Mouse (Mus musculus) A20 (cell line): ENCODE data around the gene Ephx4.

Experiments
- DNase-seq: peaks from one replicate; pipeline ENCODE4 v3.0.0-alpha.2; 2011; ENCODE audit warnings: low read depth, low spot score

Gene Ephx4

DNA sequence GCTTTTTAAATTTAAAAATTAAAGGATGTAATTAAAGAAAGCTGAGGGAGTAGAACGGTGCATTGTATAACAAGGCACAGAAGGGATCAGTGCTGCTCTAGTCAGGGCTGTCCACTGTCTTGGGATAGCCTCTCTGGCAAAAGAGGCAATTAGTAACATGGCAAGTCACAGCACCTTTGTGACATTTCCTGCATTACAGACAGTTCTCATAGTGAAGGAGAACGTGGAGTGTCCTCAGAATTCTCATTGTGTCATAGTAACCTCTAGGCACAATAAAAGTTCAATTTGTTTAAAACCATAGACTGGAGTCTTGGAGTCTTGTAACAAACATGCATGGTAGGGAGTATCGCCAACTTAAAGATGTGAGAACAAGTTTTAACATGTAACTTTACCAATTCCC, 28.7 kb downstream of the Ephx4 start, which contains the start of gene Lpcat2b:
Lpcat2b (plus strand) TSS at position 301 of the 400 bp plus-strand sequence.
- no peak for DNase-seq

DNA sequence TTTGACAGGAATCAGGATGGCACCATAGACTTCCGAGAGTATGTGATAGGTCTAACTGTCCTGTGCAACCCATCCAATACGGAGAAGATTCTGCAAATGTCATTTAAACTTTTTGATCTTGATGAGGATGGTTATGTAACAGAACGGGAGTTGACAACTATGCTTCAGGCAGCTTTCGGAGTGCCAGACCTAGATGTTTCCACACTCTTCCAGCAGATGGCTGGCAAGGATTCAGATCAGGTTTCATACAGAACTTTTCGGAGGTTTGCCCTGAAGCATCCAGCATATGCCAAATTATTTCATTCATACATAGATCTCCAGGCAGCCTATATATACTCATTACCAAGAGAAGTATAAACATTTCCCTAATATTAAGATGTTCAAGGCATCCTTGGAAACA, 31.5 kb downstream of the Ephx4 start:
- no peak for DNase-seq

DNA sequence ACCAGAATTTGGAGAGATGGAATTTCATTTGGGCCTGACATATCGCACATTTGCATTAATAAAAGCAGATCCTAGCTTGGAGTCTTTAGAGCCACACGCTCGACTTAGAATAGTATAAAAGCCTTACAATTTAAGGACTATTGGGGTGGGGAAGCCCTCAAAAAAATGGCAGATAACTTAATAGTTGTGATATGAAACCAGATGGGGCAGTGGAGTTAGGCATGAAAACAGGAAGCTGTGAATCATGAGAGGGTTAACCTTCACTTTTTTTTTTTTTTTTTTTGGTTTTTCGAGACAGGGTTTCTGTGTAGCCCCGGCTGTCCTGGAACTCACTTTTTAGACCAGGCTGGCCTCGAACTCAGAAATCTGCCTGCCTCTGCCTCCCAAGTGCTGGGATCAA, 33.6 kb downstream of the Ephx4 start:
- peak; percentile 19 for DNase-seq

DNA sequence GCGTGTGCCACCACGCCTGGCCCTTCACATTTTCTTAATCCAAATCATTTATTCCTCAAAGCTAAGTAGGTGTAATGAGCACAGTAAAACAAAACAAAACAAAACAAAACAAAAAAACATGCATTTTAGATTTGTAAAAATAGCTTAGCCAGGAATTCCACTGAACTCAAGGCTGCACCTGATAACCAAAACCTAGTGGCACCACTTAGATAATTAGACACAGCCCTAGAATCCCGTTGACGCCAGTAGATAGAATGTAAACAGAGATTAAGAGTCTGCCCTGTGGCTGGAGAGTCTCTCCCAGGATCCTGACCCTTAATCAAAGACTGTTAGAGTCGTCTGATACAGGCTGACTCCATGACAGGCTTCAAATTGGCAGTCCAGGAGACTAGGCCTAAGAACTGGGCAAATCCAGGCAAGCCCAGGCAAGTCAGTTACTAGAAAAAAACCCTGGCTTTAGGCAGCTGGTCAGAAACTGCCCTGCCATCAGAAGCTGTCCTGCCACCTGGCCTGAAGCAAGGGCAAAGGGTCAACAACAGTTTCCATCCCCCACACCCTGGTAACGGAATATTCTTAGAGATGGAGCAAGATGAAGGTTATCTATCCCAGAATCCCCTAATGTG, 34.2 kb downstream of the Ephx4 start:
- DNase-seq: peak; percentile 9

DNA sequence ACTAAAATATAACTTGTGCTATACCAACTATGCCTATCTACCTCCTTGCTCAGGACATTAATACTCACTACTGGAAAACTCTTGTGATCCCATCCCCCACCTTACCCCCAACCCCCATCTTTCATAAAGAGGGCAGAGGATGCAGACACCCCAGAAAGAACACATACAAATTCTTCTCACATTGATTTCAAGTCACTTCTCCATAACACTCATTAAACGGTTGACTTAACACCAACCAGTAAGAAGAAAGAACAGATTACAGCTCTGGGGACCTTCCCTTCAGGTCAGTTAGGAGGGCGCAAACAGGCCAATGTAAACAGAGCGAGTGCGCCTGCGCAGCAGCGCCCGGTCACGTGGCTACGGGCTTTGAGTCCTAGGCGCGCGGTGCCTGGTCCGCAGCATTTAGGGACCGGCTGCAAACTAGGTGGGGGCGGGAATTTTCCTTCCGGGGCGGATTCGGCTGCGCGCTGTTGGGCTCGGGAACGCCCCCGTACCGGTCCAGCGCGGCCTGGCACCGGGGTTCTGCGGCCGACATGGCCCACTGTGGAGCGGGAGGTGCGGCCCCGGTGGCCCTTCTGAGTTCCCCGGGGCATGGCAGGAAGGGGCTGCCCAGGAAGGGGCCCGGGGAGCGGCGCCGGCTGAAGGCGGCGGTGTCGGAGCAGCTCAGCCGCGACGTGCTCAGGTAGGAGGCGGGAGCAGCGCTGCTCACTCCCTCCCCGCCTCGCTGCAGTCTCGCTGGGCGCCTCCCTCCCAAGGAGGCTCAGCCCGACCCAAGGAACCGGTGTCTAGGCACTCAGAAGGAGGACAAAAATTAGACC, 35.1 kb downstream of the Ephx4 start, which contains the start of gene Btbd8:
Btbd8 (plus strand) TSS at position 534 of the 818 bp plus-strand sequence.
- DNase-seq: peak; percentile 98

DNA sequence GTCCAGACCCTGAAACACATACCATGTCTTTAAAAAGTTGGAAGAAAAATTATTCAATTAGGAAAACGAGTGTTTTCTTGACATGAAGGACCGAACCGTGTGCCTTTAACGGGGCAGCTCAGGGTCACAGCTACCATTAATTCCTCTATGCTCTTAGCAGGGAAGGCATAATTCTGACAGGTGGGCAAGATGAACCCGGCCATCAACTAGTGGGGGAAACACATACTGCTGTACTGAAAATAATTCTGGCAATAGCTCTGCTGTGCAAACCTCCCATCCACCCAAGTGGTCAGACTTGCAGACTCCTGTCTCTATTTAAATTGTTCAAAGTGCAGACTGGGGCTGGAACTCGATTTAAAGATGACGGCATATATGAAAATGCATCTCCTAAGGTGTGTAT, 35.8 kb downstream of the Ephx4 start:
- no peak for DNase-seq

DNA sequence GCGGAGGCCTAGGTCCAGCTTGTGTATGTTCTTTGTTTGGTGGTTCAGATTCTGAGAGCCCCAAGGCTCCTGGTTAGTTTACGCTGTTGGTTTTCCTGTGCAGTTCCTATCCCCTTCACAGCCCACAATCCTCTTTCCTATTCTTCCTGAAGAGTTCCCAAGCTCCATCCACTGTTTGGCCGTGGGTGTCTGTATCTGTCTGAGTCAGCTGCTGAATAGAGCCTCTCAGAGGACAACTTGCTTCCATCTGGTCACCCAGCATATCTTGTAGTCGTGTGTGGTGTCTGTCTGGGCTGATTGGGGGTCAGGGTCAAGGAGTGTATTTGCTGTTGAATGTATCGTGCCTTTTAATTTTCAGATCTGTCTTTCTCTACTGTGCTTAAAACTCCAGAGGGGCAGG, 39.3 kb downstream of the Ephx4 start:
- no peak for DNase-seq

DNA sequence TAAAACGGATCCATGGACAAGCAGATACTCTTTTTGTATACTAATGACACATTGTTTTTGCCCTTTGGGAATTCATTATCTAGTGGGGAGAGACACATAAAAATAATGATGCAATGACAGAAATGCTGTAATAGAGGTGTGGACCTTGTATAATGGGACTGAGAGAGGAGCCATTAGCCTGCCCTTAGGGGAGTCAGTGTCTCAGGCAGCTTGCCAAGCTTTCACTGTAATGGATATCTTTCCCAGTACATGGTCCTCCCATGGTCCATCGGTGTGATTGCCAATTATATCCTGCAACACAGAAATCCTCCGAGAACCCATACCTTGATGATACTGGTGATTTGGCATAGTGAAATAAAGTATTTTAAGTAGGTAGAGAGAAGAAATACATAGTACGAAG, 41.7 kb downstream of the Ephx4 start:
- no peak for DNase-seq

DNA sequence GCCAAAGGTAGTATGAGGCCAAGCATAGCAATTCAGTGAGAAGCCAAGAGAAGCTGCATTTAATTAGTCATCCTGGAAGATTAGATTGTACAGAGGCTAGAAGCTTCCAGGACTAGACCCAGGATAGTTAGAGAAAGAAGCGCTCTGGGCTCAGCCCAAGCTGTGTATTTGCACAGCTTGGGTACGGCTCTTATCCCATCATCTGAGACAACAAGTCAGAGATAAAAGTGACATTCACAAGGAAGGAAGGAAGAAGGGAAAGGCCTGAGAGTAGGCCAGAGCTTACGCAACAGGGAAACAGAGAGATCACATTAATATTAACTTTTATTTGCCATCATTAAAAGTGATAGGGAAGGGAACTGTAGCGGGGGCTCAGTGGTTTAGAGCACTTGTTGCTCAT, 45.4 kb downstream of the Ephx4 start:
- DNase-seq: no peak

DNA sequence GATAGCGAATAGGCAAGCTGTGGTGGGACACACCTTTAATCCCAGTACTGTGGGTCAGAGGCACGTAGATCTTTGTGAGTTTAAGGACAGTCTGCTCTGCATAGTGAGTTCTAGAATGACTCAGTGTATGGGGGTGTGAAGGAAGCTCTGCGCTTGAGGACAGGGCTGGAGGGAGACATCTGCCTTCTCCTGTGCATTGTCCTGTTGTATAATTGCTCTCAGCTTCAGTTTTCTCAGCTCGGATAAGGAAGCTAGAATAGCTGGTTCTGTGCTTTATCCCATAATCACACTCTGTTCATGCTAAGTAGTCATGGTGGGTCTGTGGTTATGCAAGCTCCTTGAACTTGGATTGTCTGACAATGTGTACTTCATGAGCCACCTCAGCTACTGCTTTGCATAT, 46.2 kb downstream of the Ephx4 start:
- no peak for DNase-seq

DNA sequence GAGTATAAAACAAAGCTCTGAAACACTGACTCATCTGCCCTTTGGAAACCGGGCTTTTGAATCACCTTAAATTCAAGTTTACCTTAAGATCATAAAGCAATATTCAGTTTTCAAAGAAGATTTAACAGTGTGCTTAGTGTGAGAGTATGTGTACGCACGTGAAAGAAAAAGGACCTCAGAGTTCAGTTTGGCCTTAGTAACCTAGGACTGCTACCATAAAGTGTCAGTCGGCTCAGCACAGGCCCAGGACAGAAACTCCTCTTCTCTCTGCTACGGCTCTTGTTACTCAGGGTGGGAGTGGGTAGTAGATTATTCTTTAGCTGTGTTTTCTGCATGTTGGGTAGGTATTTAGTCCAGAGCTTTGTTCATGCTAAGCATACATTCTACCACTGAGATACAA, 47.1 kb downstream of the Ephx4 start:
- no peak for DNase-seq

DNA sequence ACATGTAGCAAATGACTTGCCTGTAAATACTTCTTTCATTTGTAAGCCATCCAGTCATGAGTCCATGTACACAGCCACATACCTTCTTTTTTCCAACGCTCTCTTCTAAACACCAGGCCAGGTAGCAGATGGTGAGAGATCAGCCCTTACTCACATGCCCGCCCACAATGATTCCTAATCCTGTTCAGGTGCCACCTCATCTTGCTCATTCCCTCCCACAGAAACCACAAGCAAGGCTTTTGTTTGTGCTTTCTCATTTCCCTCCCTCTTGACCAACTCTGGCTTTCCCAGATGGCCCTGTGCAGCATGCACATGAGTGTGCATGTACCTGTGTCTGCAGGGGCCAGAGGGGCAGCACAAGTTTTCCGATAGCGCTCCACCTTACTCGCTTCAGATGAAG, 47.8 kb downstream of the Ephx4 start:
- no peak for DNase-seq

DNA sequence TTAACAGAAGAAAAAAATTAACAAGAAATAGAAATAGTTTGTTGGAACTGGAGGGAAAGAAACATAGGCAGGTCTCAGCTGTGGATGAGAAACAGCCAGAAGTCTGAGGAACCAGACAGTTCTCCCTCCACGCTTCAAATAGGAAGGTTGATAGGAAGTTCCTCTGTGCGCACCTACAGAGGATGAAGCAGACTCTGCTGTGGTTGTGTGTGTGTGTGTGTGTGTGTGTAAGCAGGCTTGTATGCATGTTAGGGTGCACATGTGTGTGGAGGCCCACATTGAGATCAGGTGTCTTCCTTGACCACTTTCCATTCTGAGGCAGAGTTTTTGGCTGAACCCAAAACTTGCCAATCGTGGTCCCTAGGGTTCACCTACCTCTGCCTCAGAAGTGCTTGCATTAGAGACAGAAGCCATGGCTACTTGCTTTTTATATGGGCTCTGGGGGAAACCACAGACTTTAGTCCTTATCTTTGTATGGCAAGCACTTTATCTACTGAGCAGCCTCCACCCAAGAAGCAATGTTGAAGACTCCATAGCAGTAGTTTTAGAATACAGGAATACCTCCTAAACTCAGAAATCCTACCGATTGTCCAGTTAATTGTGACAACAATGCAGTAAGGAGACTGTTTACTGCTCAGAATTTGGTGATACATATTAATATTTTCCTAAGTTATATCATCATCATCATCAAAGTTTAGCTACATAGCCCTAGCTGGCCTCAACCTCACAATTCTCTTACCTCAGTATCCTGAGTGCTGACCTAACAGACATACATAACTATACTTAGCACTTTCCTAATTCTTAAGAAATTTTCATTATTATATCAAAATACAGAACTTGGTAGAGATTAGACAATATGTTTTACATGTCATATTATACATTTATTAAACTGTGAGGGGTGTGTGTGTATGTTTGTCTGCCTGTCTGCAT, 59.9 kb downstream of the Ephx4 start:
- no peak for DNase-seq

DNA sequence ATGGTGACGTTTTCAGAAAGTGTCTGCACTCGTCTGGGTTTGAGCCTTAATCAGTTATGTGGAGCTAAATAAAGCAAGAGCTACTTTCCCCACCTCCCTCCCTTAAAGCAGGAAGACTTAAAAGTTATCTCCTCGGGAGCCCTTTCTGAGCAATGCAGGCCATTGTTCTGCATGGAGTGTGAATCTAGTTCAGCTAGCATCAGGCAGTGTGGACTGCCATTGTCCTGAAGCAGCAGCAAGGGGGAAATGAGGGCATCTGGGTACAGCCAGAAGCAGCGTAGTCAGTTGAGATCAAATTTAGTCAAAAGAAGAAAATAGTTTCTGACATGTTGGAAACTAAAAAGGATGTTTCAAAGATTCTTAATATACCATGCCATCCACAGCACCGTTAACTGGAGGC, 64.0 kb downstream of the Ephx4 start:
- no peak for DNase-seq

DNA sequence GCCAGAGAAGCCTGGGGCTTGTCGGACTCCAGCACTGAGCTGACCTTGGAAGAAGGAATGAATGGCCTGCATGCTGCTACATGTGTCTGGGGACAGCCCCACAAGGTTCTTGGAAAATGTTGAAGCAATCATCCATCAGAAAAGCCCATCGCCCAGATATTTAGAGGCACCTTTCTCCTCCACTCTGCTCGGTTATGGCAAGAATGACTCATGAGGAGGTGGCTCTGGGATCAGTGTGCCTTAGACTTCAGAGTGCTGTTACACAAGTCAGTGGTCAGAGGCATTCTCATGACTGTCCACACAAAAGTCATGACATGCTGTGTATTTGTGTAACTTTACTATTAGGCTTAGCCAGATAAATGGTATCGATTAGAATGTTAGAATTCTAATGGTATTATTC, 64.6 kb downstream of the Ephx4 start:
- no peak for DNase-seq

DNA sequence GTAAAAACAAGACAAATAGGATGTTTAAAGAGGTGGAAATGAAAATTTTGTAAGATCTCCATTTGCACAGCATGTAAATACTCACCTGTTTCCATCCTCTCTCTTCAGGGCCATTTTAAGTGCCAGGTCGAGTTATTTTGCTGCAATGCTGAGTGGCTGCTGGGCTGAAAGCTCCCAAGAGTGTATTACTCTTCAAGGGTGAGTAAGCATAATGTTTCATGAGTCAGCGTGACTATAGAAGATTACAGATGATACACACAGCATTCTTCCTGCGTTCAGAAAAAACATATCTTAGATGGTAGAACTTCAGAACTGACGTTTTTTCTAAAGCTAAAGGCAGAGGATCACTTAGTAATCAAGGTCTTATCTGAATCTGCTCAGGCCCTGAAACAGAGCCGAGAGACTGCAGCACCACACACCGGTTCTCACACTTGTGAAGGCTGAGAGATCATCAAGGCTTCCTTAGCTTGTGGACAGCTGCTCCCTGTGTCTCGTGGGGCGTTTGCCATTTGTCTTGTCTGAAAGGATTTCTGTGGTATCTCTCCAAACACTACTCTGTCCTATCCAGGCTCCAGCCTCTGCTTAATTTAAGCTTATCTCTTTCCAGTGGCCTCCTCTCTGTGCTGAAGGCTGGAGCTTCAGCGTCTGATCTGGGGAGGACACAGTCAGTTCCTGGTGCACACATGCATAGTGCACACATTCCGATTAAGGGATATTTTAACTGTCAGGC, 68.2 kb downstream of the Ephx4 start:
- no peak for DNase-seq
